Mouse (Mus musculus) MEL (cell line): Measurements from ENCODE around the gene Trappc12.

Source experiments
- BHLHE40 ChIP-seq: IDR thresholded peaks from 2 replicates; pipeline ENCODE4 v1.6.1; 2012; ENCODE audit warnings: low read depth, mild to moderate bottlenecking, inconsistent platforms, low read length, improper control_type of control experiment, borderline replicate concordance
- CTCF ChIP-seq, 3 experiments: IDR thresholded peaks in 2 of 3; conservative IDR thresholded peaks in 1 of 3; 2 replicates each; pipeline ENCODE4 v1.5.1; 2011 to 2012; ENCODE audit warnings: low read length in 3 of 3, low read depth in 2 of 3, mild to moderate bottlenecking in 2 of 3, improper control_type of control experiment in 1 of 3, inconsistent platforms in 1 of 3, mixed read lengths in 1 of 3, moderate library complexity in 1 of 3; ENCODE audit not compliant: control insufficient read depth in 1 of 3, insufficient read depth in 1 of 3, poor library complexity in 1 of 3, severe bottlenecking in 1 of 3
- MYC ChIP-seq: IDR thresholded peaks from 2 replicates; pipeline ENCODE4 v1.6.1; 2011; ENCODE audit warnings: low read depth, mild to moderate bottlenecking, low read length, improper control_type of control experiment, moderate library complexity
- TCF12 ChIP-seq: IDR thresholded peaks from 2 replicates; pipeline ENCODE4 v1.6.1; 2014; ENCODE audit warnings: low read depth, mild to moderate bottlenecking, inconsistent platforms, low read length, improper control_type of control experiment, moderate library complexity

GRCm38 (mm10) chr12:28705204-28705603, 45.1 kb downstream of the Trappc12 start:
- TF ChIP-seq CTCF (IDR thresholded peaks at IDR 0.05 in 2 of 3, conservative IDR thresholded peaks at IDR 0.05 in 1 of 3; ENCODE audit: control insufficient read depth in 1 of 3, insufficient read depth in 1 of 3, low read depth in 2 of 3, low read length in 3 of 3, poor library complexity in 1 of 3, severe bottlenecking in 1 of 3): no peak
- TF ChIP-seq TCF12: no peak
- TF ChIP-seq MYC: no peak
- no peak for TF ChIP-seq BHLHE40
